Mouse (Mus musculus) hindbrain, embryonic 10.5 days (tissue): ENCODE results near the gene Gstt4. TPM values are rescaled to one million over a fixed set of nuclear protein-coding genes. Genes with fewer than 3 reads are reported as not detected.

Experiments used
- DNase-seq: peaks from one replicate; pipeline ENCODE4 v3.0.0-alpha.2; 2017; ENCODE audit warnings: low spot score
- H3K27ac ChIP-seq: fragments of 300-500 bp; sonication (generic); 2 replicates; pipeline ENCODE4 v1.5.1; 2016; ENCODE audit warnings: mild to moderate bottlenecking, moderate library complexity
- H3K27me3 ChIP-seq: fragments of 300-500 bp; sonication (generic); 2 replicates; pipeline ENCODE4 v1.6.1; 2016; ENCODE audit warnings: mild to moderate bottlenecking; ENCODE audit not compliant: poor library complexity, insufficient read depth, severe bottlenecking
- H3K36me3 ChIP-seq: fragments of 300-500 bp; sonication (generic); 2 replicates; pipeline ENCODE4 v1.6.1; 2016; ENCODE audit warnings: mild to moderate bottlenecking, moderate library complexity
- H3K4me1 ChIP-seq: fragments of 300-500 bp; sonication (generic); replicated peaks from 2 replicates; pipeline ENCODE4 v1.6.1; 2016; ENCODE audit warnings: mild to moderate bottlenecking
- H3K4me3 ChIP-seq: fragments of 300-500 bp; sonication (generic); 2 replicates; pipeline ENCODE4 v1.5.1; 2016; ENCODE audit warnings: mild to moderate bottlenecking, moderate library complexity
- H3K9me3 ChIP-seq: fragments of 300-500 bp; sonication (generic); 2 replicates; pipeline ENCODE4 v1.6.1; 2016; ENCODE audit warnings: mild to moderate bottlenecking, moderate library complexity
- WGBS: fragments of 180-500 bp; shearing (Covaris S2); methylation state at CpG from one replicate; pipeline ENCODE4 v1.1.7; 2016; 5-methylcytosine and 5-hydroxymethylcytosine counted together
- polyA plus RNA-seq: library from polyadenylated mRNA; unstranded; fragments of >200 nt; fragmentation: Nextera tagmentation; extraction: Ambion mirVana; gene quantifications from 2 replicates; pipeline ENCODE4 v1.2.1, GENCODE M21; 2016

The Gstt4 gene
- polyA plus RNA-seq, 1 experiment from 2014 or later: not detected

- no peaks in the 10 kb centered on the region for H3K36me3 ChIP-seq
- H3K4me1 ChIP-seq: peaks cover 53% of the 10 kb centered on the region
- peak overlapping the region; percentile 81 for H3K27ac ChIP-seq
- 3% methylated on average over 21 of the region's 21 CpGs for WGBS
- DNase-seq: peak; percentile 74
- no peaks in the 10 kb centered on the region for H3K9me3 ChIP-seq
- H3K27me3 ChIP-seq: peaks cover 36% of the 10 kb centered on the region
- H3K4me3 ChIP-seq: peak overlapping the region; percentile 54
Measured at GRCm38 (mm10) chr10:75834250-75834649, 11.9 kb upstream of the Gstt4 start.

DNA sequence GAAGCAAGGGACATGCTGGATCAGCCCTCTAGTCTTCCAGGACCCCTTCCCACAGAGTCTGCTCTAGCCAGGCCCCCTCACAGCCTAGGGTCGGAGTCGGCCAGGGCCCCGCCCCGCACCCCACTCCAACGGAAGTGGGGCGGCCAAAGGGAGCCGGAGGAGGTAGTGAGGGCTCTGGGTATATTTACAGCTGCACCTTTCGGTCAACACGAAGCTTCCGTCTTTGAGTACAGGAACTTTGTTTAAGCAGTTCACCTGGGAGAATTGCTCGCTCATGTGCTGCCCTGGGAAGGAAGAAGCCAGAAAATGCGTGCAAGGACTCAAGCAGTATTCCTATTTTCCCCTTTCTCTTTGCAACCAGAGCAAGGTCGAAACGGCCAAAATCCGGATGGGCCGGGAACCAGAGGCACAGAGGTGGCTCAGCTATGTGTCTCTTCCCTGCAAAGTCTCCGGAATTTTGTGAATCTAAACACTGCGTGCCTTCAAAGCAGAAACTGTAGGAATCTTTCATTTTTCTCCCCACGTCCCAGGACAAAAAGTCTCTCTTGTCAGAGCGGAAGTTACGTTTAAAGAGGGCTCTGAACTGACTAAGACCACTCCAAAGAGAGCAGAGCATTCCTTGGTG lies 11.2 kb upstream of the Gstt4 start:
- WGBS: 18% methylated on average over 21 of the region's 21 CpGs

DNA sequence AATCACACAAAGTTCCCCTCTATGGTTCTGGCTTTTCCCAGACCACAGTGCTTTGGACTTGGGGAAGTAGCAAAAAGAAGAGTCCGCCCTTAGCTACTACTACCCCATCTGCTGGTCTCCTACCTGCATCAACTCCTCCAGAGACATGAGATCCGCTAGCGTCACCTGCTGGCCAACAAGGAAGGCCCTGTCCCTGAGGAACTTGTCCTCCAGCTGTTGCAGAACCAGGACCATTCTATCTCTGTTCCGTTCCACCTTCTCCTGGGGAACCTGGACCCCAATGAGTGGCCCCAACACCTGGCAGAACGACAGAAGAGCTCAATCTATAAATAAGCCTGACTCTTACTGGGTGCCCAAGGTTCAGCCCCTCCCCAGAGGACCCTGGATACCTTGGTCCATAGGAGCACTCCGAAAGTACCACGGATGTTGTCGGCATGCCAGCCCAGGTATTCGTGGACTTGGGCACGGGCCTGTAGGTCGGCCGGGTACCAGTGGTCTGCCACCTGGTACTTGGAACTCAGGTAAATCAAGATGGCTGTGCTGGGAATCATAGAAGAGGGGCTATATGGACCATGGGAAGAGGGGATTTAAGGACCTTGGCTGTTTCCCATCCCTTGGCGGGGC lies 10.0 kb upstream of the Gstt4 start:
- DNase-seq: peak; percentile 30
- H3K27ac ChIP-seq: no peak overlapping the region
- H3K4me1 ChIP-seq: peaks cover 41% of the 10 kb centered on the region
- WGBS: 63% methylated on average over 13 of the region's 13 CpGs
- H3K27me3 ChIP-seq: peaks cover 36% of the 10 kb centered on the region
- H3K36me3 ChIP-seq: no peaks in the 10 kb centered on the region
- H3K4me3 ChIP-seq: no peak overlapping the region
- no peaks in the 10 kb centered on the region for H3K9me3 ChIP-seq

More for the DNA sequence above, 11.2 kb upstream of the Gstt4 start:
- Histone ChIP-seq H3K36me3 (no peaks in the 10 kb centered on the region), H3K9me3 (no peaks in the 10 kb centered on the region), H3K27me3 (peaks cover 36% of the 10 kb centered on the region), H3K4me3 (peak overlapping the region; percentile 54), H3K27ac (peak overlapping the region; percentile 81), H3K4me1 (peaks cover 53% of the 10 kb centered on the region)
- DNase-seq: no peak

GRCm38 (mm10) chr10:75830275-75830670 lies 7.9 kb upstream of the Gstt4 start:
- WGBS: 88% methylated on average over 2 of the region's 2 CpGs
- H3K27me3 ChIP-seq: peaks cover 29% of the 10 kb centered on the region
- DNase-seq: no peak
- H3K9me3 ChIP-seq: no peaks in the 10 kb centered on the region
- no peak overlapping the region for H3K4me3 ChIP-seq
- H3K27ac ChIP-seq: no peak overlapping the region
- H3K4me1 ChIP-seq: peaks cover 22% of the 10 kb centered on the region
- no peaks in the 10 kb centered on the region for H3K36me3 ChIP-seq

GRCm38 (mm10) chr10:75829529-75830274 lies 7.4 kb upstream of the Gstt4 start:
- no peak for DNase-seq
- WGBS: 88% methylated on average over 2 of the region's 2 CpGs

GRCm38 (mm10) chr10:75828500-75828931 lies 6.2 kb upstream of the Gstt4 start:
- Histone ChIP-seq H3K9me3 (peaks cover under 1% of the 10 kb centered on the region; the same call in 1 of the 2 replicates), H3K36me3 (no peaks in the 10 kb centered on the region), H3K27ac (no peak overlapping the region), H3K4me1 (peaks cover 4% of the 10 kb centered on the region), H3K4me3 (no peak overlapping the region), H3K27me3 (peaks cover 12% of the 10 kb centered on the region)
- DNase-seq: no peak

More at GRCm38 (mm10) chr10:75829529-75830274, 7.4 kb upstream of the Gstt4 start:
- H3K27me3 ChIP-seq: peaks cover 24% of the 10 kb centered on the region
- no peak overlapping the region for H3K27ac ChIP-seq
- peaks cover 16% of the 10 kb centered on the region for H3K4me1 ChIP-seq
- no peaks in the 10 kb centered on the region for H3K9me3 ChIP-seq
- no peak overlapping the region for H3K4me3 ChIP-seq
- H3K36me3 ChIP-seq: no peaks in the 10 kb centered on the region

DNA sequence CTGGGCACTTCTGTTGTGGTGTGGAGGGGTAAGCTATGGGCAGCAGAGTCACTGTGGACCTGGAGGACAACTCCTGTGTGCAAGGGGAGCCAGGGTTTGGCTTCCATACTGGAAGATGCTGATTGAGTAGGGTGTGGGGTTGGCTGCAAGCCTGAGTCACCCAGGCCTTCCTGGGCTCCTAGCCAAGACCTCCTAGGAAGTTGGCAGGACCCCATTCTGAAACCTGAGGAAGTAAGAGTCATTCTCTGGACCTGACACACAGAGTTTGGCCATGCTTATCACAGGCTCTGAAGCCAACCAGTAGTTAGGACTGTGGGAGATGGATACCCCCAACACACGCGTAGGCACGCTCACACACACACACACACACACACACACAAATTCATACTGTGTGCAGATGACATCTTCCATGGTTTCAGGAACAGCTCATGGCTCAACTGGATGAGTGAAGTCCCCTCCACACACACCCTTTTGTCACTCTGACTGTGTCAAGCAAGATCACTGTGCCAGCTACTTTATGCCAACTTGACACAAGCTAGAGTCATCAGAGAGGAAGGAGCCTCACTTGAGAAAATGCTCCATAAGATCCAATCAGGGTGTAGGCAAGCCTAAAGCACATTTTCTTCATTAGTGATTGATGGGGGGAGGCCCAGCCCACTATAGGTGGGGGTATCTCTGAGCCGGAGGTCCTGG lies 5.5 kb upstream of the Gstt4 start:
- Histone ChIP-seq H3K27me3 (peaks cover 5% of the 10 kb centered on the region; the same call in 1 of the 2 replicates), H3K27ac (no peak overlapping the region), H3K9me3 (peaks cover 3% of the 10 kb centered on the region; the same call in 1 of the 2 replicates), H3K4me3 (no peak overlapping the region), H3K4me1 (no peaks in the 10 kb centered on the region), H3K36me3 (no peaks in the 10 kb centered on the region)
- no peak for DNase-seq
- 96% methylated on average over 4 of the region's 4 CpGs for WGBS

DNA sequence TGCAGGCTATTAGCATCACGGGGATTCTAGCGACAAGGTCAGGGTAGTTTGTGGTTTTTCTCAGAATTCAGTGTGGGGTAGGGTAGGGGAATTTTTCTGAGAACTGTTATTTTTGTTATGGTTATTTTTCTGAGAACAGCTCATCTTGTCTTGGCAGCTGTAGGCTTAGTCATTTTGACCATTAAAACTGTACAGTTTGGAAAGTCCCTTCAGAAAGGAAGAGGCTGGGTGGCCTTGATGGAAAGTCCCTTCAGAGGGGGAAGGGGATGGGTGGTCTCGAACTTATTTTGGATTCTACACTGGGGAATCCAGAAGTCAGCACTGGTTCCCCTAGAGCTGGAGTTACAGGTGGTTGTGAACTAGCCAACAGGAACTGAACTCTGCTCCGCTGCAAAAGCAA lies 2.2 kb upstream of the Gstt4 start:
- no peaks in the 10 kb centered on the region for H3K4me1 ChIP-seq
- 86% methylated on average over 4 of the region's 4 CpGs for WGBS
- H3K27me3 ChIP-seq: no peaks in the 10 kb centered on the region
- H3K36me3 ChIP-seq: no peaks in the 10 kb centered on the region
- no peak overlapping the region for H3K27ac ChIP-seq
- H3K4me3 ChIP-seq: no peak overlapping the region
- peaks cover 3% of the 10 kb centered on the region; the same call in 1 of the 2 replicates for H3K9me3 ChIP-seq
- no peak for DNase-seq

DNA sequence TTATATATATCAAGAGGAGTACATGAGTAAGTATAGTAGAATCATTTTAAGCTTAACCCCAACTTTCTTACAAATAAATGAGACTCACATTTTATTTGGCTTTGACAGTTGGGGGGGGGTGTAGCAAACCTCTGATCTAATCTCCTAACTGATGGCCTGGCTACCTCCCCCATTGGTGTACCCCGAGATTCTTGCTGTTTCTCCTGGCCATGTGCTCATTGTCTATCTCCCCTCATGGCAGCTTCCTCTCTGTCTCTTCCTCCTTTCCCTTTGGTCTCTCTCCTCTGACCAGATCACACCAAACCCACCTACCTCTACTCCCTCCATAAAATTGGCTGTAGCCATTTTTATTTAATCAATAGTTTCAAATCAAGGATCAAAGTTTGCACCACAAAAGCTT lies 1.4 kb upstream of the Gstt4 start:
- WGBS: 86% methylated on average over 1 of the region's 1 CpGs
- no peaks in the 10 kb centered on the region for H3K4me1 ChIP-seq
- H3K27me3 ChIP-seq: no peaks in the 10 kb centered on the region
- H3K4me3 ChIP-seq: no peak overlapping the region
- no peaks in the 10 kb centered on the region for H3K36me3 ChIP-seq
- H3K27ac ChIP-seq: no peak overlapping the region
- peaks cover 3% of the 10 kb centered on the region; the same call in 1 of the 2 replicates for H3K9me3 ChIP-seq
- DNase-seq: no peak

DNA sequence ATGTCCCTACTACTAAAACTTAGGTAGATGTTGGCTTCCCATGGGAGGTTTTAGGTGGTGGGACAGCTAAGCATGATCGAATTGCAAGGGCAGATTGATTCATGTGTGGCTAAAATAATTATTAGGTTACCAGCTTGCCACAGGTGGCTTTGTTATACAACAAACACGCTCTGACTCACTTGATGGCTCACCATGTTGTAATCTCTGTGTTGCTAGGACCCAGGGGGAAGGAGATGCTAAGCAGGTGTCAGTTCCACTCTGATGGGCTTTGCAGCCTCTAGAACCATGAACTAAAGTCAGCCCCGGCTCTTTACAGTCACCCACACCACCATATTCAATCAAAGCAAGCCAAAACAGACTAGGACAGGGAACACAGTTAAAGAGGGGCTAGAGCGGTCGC lies 2.5 kb downstream of the Gstt4 start:
- H3K27me3 ChIP-seq: no peaks in the 10 kb centered on the region
- H3K36me3 ChIP-seq: no peaks in the 10 kb centered on the region
- H3K27ac ChIP-seq: no peak overlapping the region
- DNase-seq: no peak
- 89% methylated on average over 5 of the region's 5 CpGs for WGBS
- no peaks in the 10 kb centered on the region for H3K4me1 ChIP-seq
- peaks cover 3% of the 10 kb centered on the region; the same call in 1 of the 2 replicates for H3K9me3 ChIP-seq
- H3K4me3 ChIP-seq: no peak overlapping the region

- Histone ChIP-seq H3K9me3 (peaks cover 3% of the 10 kb centered on the region; the same call in 1 of the 2 replicates), H3K36me3 (no peaks in the 10 kb centered on the region), H3K4me1 (no peaks in the 10 kb centered on the region), H3K27ac (no peak overlapping the region), H3K27me3 (no peaks in the 10 kb centered on the region), H3K4me3 (no peak overlapping the region)
- no peak for DNase-seq
- WGBS: 56% methylated on average over 10 of the region's 10 CpGs
Measured at GRCm38 (mm10) chr10:75818641-75819040, 3.7 kb downstream of the Gstt4 start.

DNA sequence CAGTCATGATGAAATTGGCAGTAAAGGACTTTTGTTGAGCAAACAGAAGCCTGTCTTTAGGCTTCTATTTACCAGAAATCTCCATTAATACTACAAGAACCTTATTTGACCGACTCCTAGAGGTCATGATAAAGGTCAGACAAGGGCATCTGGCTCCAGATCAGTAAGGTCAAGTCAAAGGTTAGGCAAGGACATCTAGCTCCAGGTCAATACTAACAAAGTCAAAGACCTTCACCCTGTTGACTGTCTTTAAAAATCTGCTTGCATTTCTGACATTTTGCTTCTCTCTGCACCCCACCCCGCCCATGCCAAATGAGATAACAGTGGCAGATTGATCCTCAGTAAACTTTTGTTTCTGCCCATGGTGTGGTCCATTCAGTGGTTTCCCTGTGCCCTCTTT lies 18.1 kb downstream of the Gstt4 start:
- no peaks in the 10 kb centered on the region for H3K36me3 ChIP-seq
- H3K27me3 ChIP-seq: no peaks in the 10 kb centered on the region
- no peak for DNase-seq
- WGBS: 75% methylated on average over 2 of the region's 2 CpGs
- H3K4me3 ChIP-seq: no peak overlapping the region
- H3K27ac ChIP-seq: no peak overlapping the region
- no peaks in the 10 kb centered on the region for H3K9me3 ChIP-seq
- no peaks in the 10 kb centered on the region for H3K4me1 ChIP-seq
